Mouse (Mus musculus) heart, postnatal 0 days (tissue): ENCODE data around the gene Aox2.

Experiments used
- CTCF ChIP-seq: IDR thresholded peaks from 2 replicates; pipeline ENCODE4 v1.5.1; 2016; ENCODE audit warnings: antibody characterized with exemption, control low read depth, low read depth
- EP300 ChIP-seq: IDR thresholded peaks from 2 replicates; pipeline ENCODE4 v1.6.1; 2016; ENCODE audit warnings: antibody characterized with exemption, low read depth

GRCm38 (mm10) chr1:58308594-58308993 is 30.5 kb downstream of the Aox2 start:
- TF ChIP-seq CTCF: no peak
- TF ChIP-seq EP300: no peak
